Mouse (Mus musculus): ENCODE results near the gene Foxd1.

- TF ChIP-seq CTCF (conservative IDR thresholded peaks at IDR 0.05; ENCODE audit: low read length) (no peak), NANOG (IDR thresholded peaks at IDR 0.05; ENCODE audit: borderline replicate concordance, low read length) (no peak)
These were observed 37.0 kb downstream of the Foxd1 start for GRCm38 (mm10) chr13:98390771-98391634.

Measured in E14TG2a.4 (cell line).